Mouse (Mus musculus) liver, adult 2 months (tissue): ENCODE measurements around the gene Sp2. TPM values are rescaled to one million over a fixed set of nuclear protein-coding genes. Genes with fewer than 3 reads are reported as not detected.
A peak's percentile ranks its signal among the peaks of the same experiment; 100 is the strongest.

Experiments
- DNase-seq: peaks from one replicate; pipeline ENCODE4 v3.0.0-alpha.2; 2011; ENCODE audit warnings: low read depth, low spot score; ENCODE audit errors: extremely low read depth
- H3K27ac ChIP-seq: fragments of 200-500 bp; replicated peaks from 2 replicates; pipeline ENCODE4 v1.5.1; 2012; ENCODE audit warnings: low read depth, mild to moderate bottlenecking, control low read depth, inconsistent platforms, low read length; ENCODE audit not compliant: insufficient read depth
- H3K27me3 ChIP-seq: fragments of 200-500 bp; 2 replicates; pipeline ENCODE4 v1.6.1; 2012; ENCODE audit warnings: mild to moderate bottlenecking, moderate library complexity, low read length, inconsistent platforms; ENCODE audit not compliant: control insufficient read depth, insufficient read depth
- H3K36me3 ChIP-seq: fragments of 200-500 bp; 2 replicates; pipeline ENCODE4 v1.6.1; 2012; ENCODE audit warnings: low read length, inconsistent platforms; ENCODE audit not compliant: control insufficient read depth, insufficient read depth
- H3K4me1 ChIP-seq: fragments of 200-500 bp; 2 replicates; pipeline ENCODE4 v1.6.1; 2011; ENCODE audit warnings: low read length; ENCODE audit not compliant: control insufficient read depth, insufficient read depth
- H3K4me3 ChIP-seq: fragments of 200-500 bp; 2 replicates; pipeline ENCODE4 v1.5.1; 2011; ENCODE audit warnings: low read depth, mild to moderate bottlenecking, control low read depth, low read length, moderate library complexity; ENCODE audit not compliant: insufficient read depth
- H3K79me2 ChIP-seq: fragments of 200-500 bp; 2 replicates; pipeline ENCODE4 v1.6.1; 2012; ENCODE audit warnings: inconsistent platforms, mild to moderate bottlenecking, low read length, moderate library complexity; ENCODE audit not compliant: control insufficient read depth, insufficient read depth
- H3K9ac ChIP-seq: fragments of 200-500 bp; 2 replicates; pipeline ENCODE4 v1.6.1; 2012; ENCODE audit warnings: low read depth, mild to moderate bottlenecking, control low read depth, inconsistent platforms, low read length
- CTCF ChIP-seq: fragments of 200-500 bp; IDR thresholded peaks from 2 replicates; pipeline ENCODE4 v1.5.1; 2011; ENCODE audit warnings: low read depth, low read length, control low read depth
- POLR2A ChIP-seq: fragments of 200-500 bp; IDR thresholded peaks from 2 replicates; pipeline ENCODE4 v1.6.1; 2011; ENCODE audit warnings: low read length, control low read depth; ENCODE audit not compliant: insufficient read depth; ENCODE audit errors: extremely low read depth
- WGBS: fragments of 180-500 bp; shearing (Covaris S2); methylation state at CpG from one replicate; pipeline ENCODE4 v1.1.7; 2018; 5-methylcytosine and 5-hydroxymethylcytosine counted together
- polyA plus RNA-seq: library from polyadenylated mRNA; depleted of rRNA; stranded (reverse); fragments of >200 nt; gene quantifications from 2 replicates; pipeline ENCODE4 v1.2.3, GENCODE M21; 2012
- total RNA-seq: library from RNA; depleted of rRNA; stranded (reverse); fragments of >200 nt; gene quantifications from 2 replicates; pipeline ENCODE4 v1.2.3, GENCODE M21; 2014

Gene Sp2
- total and polyA plus RNA-seq, 2 experiments, result 0.28 to 3.8 TPM

- peaks cover 36% of the 10 kb centered on the region for H3K4me1 ChIP-seq
- H3K27ac ChIP-seq, result peak overlapping the region; percentile 76
- TF ChIP-seq POLR2A (no peak), CTCF (peak; percentile 95)
- peak overlapping the region; percentile 43 for H3K9ac ChIP-seq
- no peaks in the 10 kb centered on the region for H3K79me2 ChIP-seq
- 10% methylated on average over 10 of the region's 10 CpGs for WGBS
- peak; percentile 98 for DNase-seq
- no peaks in the 10 kb centered on the region for H3K27me3 ChIP-seq
- no peak overlapping the region for H3K4me3 ChIP-seq
- H3K36me3 ChIP-seq, result peaks cover 19% of the 10 kb centered on the region
Observed at GRCm38 (mm10) chr11:96937549-96938425, 45.0 kb downstream of the Sp2 start.

DNA sequence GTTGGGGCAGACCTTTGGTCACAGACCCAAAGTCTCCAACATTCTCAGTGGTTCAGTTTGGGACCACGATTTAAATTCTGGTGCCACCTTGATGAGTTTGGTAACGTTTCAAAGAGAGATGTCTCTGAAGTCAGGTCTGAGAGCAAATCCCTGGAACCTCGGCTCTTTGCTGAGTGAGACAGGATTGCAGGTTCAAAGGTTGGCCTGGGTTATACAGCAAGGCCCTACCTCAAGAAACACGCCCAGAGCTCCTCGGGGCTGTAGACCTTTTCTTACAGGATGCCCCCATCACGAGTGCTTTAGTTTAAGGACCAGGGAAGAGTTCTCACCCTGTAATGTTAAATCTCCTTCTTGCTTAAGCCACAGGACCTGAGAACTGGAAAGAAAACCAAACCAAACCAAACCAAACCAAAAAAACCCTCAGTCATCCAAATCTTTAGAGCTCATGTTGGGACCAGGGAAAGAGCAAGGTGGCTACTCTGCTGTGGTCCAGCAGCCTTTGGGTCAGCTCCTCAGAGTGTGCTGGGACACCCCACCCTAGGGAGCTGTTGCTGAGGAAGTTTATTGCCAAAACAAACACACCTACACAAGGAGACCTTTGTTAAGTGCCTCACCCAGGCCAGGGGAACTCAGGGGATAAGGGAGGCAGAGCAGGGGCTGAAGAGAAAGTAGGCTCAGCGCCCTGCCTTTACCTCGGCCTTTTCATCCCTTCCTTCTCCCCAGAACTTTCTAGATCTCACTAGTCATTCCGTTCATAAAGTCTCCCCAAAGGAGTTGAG is 46.7 kb downstream of the Sp2 start:
- no peak overlapping the region for H3K4me3 ChIP-seq
- H3K79me2 ChIP-seq, result no peaks in the 10 kb centered on the region
- H3K36me3 ChIP-seq, result peaks cover 17% of the 10 kb centered on the region
- peaks cover 33% of the 10 kb centered on the region for H3K4me1 ChIP-seq
- H3K27ac ChIP-seq, result peak overlapping the region; percentile 42; the same call in 1 of the 2 replicates
- TF ChIP-seq CTCF (no peak), POLR2A (no peak)
- no peak overlapping the region for H3K9ac ChIP-seq
- no peaks in the 10 kb centered on the region for H3K27me3 ChIP-seq
- peak; percentile 30 for DNase-seq
- WGBS, result 74% methylated on average over 9 of the region's 9 CpGs

DNA sequence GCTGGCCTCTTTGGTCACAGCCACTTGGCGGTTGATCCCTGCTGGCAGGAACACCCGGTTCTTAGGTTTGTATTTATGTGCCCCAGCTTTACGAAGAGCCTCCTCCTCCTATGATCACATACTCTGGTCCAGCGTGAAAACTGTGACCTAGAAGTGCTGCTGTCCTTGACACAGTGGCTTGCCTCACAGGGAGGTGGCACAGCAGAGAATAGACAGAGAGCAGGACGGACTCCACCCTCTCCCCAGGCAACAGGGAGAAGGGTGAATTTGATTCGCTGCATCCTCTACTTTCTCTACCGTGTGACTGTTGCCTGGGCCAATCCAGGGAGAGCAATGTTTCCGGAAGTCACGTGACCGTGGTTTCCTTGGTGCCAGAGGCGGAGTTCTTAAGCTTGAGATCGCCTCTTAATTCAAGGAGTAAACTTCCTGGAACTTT is 47.8 kb downstream of the Sp2 start:
- no peaks in the 10 kb centered on the region for H3K27me3 ChIP-seq
- DNase-seq, result peak; percentile 90
- H3K9ac ChIP-seq, result no peak overlapping the region
- TF ChIP-seq CTCF (no peak), POLR2A (no peak)
- peaks cover 12% of the 10 kb centered on the region for H3K36me3 ChIP-seq
- no peak overlapping the region for H3K4me3 ChIP-seq
- H3K79me2 ChIP-seq, result no peaks in the 10 kb centered on the region
- H3K27ac ChIP-seq, result peak overlapping the region; percentile 57
- WGBS, result 33% methylated on average over 12 of the region's 12 CpGs
- peaks cover 25% of the 10 kb centered on the region for H3K4me1 ChIP-seq

DNA sequence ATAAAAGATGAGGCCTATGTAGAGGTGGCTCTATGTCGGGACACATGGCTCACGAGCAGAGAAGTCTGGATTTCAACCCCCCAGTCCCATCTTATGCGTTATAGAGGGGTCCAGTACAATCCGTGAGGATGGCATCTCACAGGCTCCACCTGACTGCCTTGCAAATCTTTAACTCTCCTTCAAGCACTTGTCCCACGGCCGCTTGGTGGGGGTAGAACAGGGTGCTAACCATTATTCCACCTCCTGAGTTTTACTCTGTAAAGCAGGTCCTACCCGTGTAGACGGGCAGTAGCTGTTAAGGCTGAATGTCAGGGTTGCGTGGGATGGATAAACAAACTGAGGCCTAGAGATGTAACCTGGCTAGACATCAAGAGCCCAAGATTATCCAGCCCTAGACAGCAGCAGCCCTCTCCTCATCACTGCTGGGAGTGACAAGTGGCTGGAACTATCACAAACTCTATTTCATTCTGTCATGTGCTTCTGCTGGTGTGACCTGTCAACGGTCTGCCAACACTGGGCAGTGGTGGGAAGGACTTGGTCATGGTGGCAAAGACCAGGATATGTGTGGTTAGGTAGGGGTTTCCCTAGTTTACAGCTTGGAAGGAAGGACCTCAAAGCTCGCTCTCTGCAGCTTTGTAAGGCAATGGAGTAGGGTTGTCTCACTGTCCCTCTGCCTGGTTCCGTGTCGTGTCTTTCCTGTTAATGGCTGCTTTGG is 49.0 kb downstream of the Sp2 start:
- no peak overlapping the region for H3K27ac ChIP-seq

DNA sequence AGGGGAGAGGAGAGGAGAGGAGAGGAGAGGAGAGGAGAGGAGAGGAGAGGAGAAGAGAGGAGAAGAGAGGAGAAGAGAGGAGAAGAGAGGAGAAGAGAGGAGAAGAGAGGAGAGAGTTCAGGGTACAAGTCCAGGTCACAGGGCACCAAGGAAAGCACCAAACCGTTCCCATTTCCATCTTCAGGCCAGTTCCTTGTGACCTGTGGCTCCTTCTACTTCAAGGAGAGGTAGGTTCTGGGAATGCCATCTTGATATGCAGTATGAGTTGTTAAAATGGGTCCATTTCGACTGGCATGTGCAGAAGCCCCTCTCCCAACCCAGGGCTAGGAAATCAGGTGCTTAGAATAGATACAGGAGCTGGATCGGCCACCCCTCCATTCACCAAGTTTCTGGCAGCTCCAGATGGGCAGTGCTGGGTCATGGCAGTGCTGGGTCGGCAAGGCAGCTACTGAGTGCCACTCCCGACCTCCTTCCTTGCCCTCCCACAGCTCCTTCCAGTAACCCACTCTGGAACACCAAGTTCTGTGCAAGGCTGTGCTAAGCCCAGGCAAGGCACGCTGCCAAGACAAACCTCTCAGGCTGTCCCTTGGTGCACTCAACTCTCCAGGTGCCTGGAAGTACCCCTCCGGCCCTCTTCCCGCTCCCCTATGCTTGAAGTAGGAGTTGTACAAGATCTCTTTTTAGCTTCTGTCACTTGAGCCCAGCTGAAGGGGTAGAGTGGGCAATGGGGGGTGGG is 51.3 kb downstream of the Sp2 start:
- peaks cover 3% of the 10 kb centered on the region; the same call in 1 of the 2 replicates for H3K4me1 ChIP-seq
- no peaks in the 10 kb centered on the region for H3K79me2 ChIP-seq
- no peak for DNase-seq
- 65% methylated on average over 8 of the region's 8 CpGs for WGBS
- no peak overlapping the region for H3K9ac ChIP-seq
- no peaks in the 10 kb centered on the region for H3K36me3 ChIP-seq
- no peak overlapping the region for H3K4me3 ChIP-seq
- no peak overlapping the region for H3K27ac ChIP-seq
- H3K27me3 ChIP-seq, result no peaks in the 10 kb centered on the region; the same call in 1 of the 2 replicates
- TF ChIP-seq CTCF (no peak), POLR2A (no peak)

More for the DNA sequence above, 49.0 kb downstream of the Sp2 start:
- Histone ChIP-seq H3K4me3 (no peak overlapping the region), H3K79me2 (no peaks in the 10 kb centered on the region), H3K27me3 (no peaks in the 10 kb centered on the region; the same call in 1 of the 2 replicates), H3K36me3 (peaks cover under 1% of the 10 kb centered on the region; the same call in 1 of the 2 replicates), H3K9ac (no peak overlapping the region), H3K4me1 (peaks cover 13% of the 10 kb centered on the region)
- TF ChIP-seq POLR2A, result no peak
- no peak for TF ChIP-seq CTCF
- no peak for DNase-seq
- WGBS, result 93% methylated on average over 13 of the region's 13 CpGs
